Mouse (Mus musculus) stomach, embryonic 16.5 days (tissue): ENCODE measurements around the gene Serpind1. TPM values are rescaled to one million over a fixed set of nuclear protein-coding genes. Genes with fewer than 3 reads are reported as not detected.

Experiments
- ATAC-seq: fragments of 200-750 bp; cut with Nextera tagmentation; 2 replicates; pipeline ENCODE4 v1.8.0; 2017; ENCODE audit warnings: moderate number of reproducible peaks, moderate TSS enrichment; ENCODE audit not compliant: insufficient read depth, low FRiP score
- H3K27ac ChIP-seq: fragments of 300-500 bp; sonication (generic); 2 replicates; pipeline ENCODE4 v1.5.1; 2014; ENCODE audit warnings: low read length
- H3K27me3 ChIP-seq: fragments of 300-500 bp; sonication (generic); 2 replicates; pipeline ENCODE4 v1.6.1; 2014; ENCODE audit warnings: low read length, control low read depth, mixed read lengths; ENCODE audit not compliant: control insufficient read depth, insufficient read depth
- H3K36me3 ChIP-seq: fragments of 300-500 bp; sonication (generic); 2 replicates; pipeline ENCODE4 v1.6.1; 2014; ENCODE audit warnings: low read length; ENCODE audit not compliant: control insufficient read depth, insufficient read depth
- H3K4me1 ChIP-seq: fragments of 300-500 bp; sonication (generic); 2 replicates; pipeline ENCODE4 v1.6.1; 2014; ENCODE audit warnings: low read length, control low read depth, mixed read lengths; ENCODE audit not compliant: control insufficient read depth, insufficient read depth
- H3K4me2 ChIP-seq: fragments of 300-500 bp; sonication (generic); 2 replicates; pipeline ENCODE4 v1.6.1; 2014; ENCODE audit warnings: low read depth, low read length, mixed read lengths
- H3K4me3 ChIP-seq: fragments of 300-500 bp; sonication (generic); replicated peaks from 2 replicates; pipeline ENCODE4 v1.5.1; 2014; ENCODE audit warnings: mild to moderate bottlenecking, low read length
- H3K9ac ChIP-seq: fragments of 300-500 bp; sonication (generic); 2 replicates; pipeline ENCODE4 v1.6.1; 2014; ENCODE audit warnings: low read length
- H3K9me3 ChIP-seq: fragments of 300-500 bp; sonication (generic); replicated peaks from 2 replicates; pipeline ENCODE4 v1.6.1; 2016; ENCODE audit warnings: low read length, control low read depth; ENCODE audit not compliant: control insufficient read depth
- WGBS: fragments of 180-500 bp; shearing (Covaris S2); extraction: QIAGEN DNeasy Blood & Tissue Kit; methylation state at CpG from one replicate; pipeline ENCODE4 v1.1.7; 2014; 5-methylcytosine and 5-hydroxymethylcytosine counted together
- polyA plus RNA-seq: library from polyadenylated mRNA; unstranded; fragments of >200 nt; fragmentation: Nextera tagmentation; extraction: Ambion mirVana; gene quantifications from 2 replicates; pipeline ENCODE4 v1.2.1, GENCODE M21; 2015

The Serpind1 gene
- polyA plus RNA-seq, 1 experiment from 2014 or later = 10.7 TPM

- WGBS = 91% methylated on average over 2 of the region's 2 CpGs
- H3K9me3 ChIP-seq = no peaks in the 10 kb centered on the region
These were observed 52.6 kb downstream of the Serpind1 start for GRCm38 (mm10) chr16:17383594-17384326.

GRCm38 (mm10) chr16:17392784-17393183, 61.6 kb downstream of the Serpind1 start:
- no peak overlapping the region for H3K4me3 ChIP-seq
- 0 out of 2 replicates have a peak, but pooled peaks cover 8% of the 10 kb centered on the region for H3K4me1 ChIP-seq
- no peaks in the 10 kb centered on the region for H3K27me3 ChIP-seq
- H3K9me3 ChIP-seq = no peaks in the 10 kb centered on the region
- H3K27ac ChIP-seq = no peak overlapping the region; the same call in 1 of the 2 replicates
- ATAC-seq = no peak
- WGBS = 52% methylated on average over 4 of the region's 4 CpGs
- H3K36me3 ChIP-seq = no peaks in the 10 kb centered on the region
- no peak overlapping the region for H3K4me2 ChIP-seq
- no peak overlapping the region for H3K9ac ChIP-seq

More at GRCm38 (mm10) chr16:17383594-17384326, 52.6 kb downstream of the Serpind1 start:
- Histone ChIP-seq H3K27me3 (no peaks in the 10 kb centered on the region), H3K27ac (no peak overlapping the region), H3K4me3 (no peak overlapping the region), H3K36me3 (no peaks in the 10 kb centered on the region), H3K9ac (no peak overlapping the region), H3K4me2 (no peak overlapping the region), H3K4me1 (no peaks in the 10 kb centered on the region)
- no peak for ATAC-seq

Other genes with a start within 250 kb of the Serpind1 start
- gene Ppil2, start 220.1 kb upstream of the Serpind1 start, polyA plus RNA-seq = 123 and 135 TPM in 2 replicates
- gene 2610318N02Rik, start 206.2 kb upstream of the Serpind1 start, polyA plus RNA-seq = 19.1 and 21.3 TPM in 2 replicates
- 140 and 152 TPM in 2 replicates for gene Sdf2l1, start 199.0 kb upstream of the Serpind1 start, polyA plus RNA-seq
- 15.9 and 20.2 TPM in 2 replicates for gene Ydjc, start 186.8 kb upstream of the Serpind1 start, polyA plus RNA-seq
- gene Ccdc116, start 184.1 kb upstream of the Serpind1 start, polyA plus RNA-seq = 1.6 TPM in 2 replicates
- 320 and 331 TPM in 2 replicates for gene Ube2l3, start 128.7 kb upstream of the Serpind1 start, polyA plus RNA-seq
- 0.44 and 0.57 TPM in 2 replicates for gene Rimbp3, start 122.8 kb upstream of the Serpind1 start, polyA plus RNA-seq
- gene Hic2, start 97.8 kb upstream of the Serpind1 start, polyA plus RNA-seq = 4.5 and 4.9 TPM in 2 replicates
- gene Tmem191c, start 55.3 kb upstream of the Serpind1 start, polyA plus RNA-seq = 13.4 and 16.3 TPM in 2 replicates
- 19.4 and 20.9 TPM in 2 replicates for gene Snap29, start 74.6 kb downstream of the Serpind1 start, polyA plus RNA-seq
- gene Pi4ka, start 74.9 kb downstream of the Serpind1 start, polyA plus RNA-seq = 32.7 and 35.7 TPM in 2 replicates
- 51.2 and 53.1 TPM in 2 replicates for gene Crkl, start 120.6 kb downstream of the Serpind1 start, polyA plus RNA-seq
- gene Aifm3, start 158.2 kb downstream of the Serpind1 start, polyA plus RNA-seq = 2.1 and 3.1 TPM in 2 replicates
- 89.4 and 90.8 TPM in 2 replicates for gene Lztr1, start 177.3 kb downstream of the Serpind1 start, polyA plus RNA-seq
- gene Thap7, start 199.8 kb downstream of the Serpind1 start, polyA plus RNA-seq = 56.8 and 61.1 TPM in 2 replicates
- gene Lrrc74b, start 229.9 kb downstream of the Serpind1 start, polyA plus RNA-seq = 0.34 and 0.51 TPM in 2 replicates
- 1.8 and 2.1 TPM in 2 replicates for gene P2rx6, start 230.5 kb downstream of the Serpind1 start, polyA plus RNA-seq